In genomic region chr4:136084840-136085239, GRCm38 (mm10) we compare ENCODE assay signal across 21 mouse cellular contexts. TPM values are rescaled to one million over a fixed set of nuclear protein-coding genes. Genes with fewer than 3 reads are reported as not detected.
DNase-seq lines count a peak whose midpoint lies in the region; ATAC-seq and TF ChIP-seq lines count a peak whose summit lies in the region.
"Had no signal": no experiment of that assay in that cellular context is flagged by ENCODE, and none has a peak within 500 bp of the region (broad histone marks: within the 10 kb centered on the region; RNA-seq: fewer than 3 reads in every experiment).

No protein-coding gene starts in this region.

- no peak for ATAC-seq in kidney, embryonic 16.5 days (ENCODE audit: low FRiP score, low TSS enrichment)
- no peak for ATAC-seq in hindbrain, postnatal 0 days
- ATAC-seq: CD4-positive, CD25-positive, alpha-beta regulatory T cell, adult 4 months; forebrain, embryonic 14.5 days; forebrain, embryonic 16.5 days had no signal

- in situ Hi-C loops in ES-E14 (cut with MboI; ENCODE audit: low sequenced_read_pairs in 2 of 2, unreplicated experiment in 2 of 2): no loop called here

- 90% methylated on average over 11 of the region's 11 CpGs for WGBS in kidney, embryonic 16.5 days
- 94% methylated on average over 11 of the region's 11 CpGs for WGBS in hindbrain, postnatal 0 days

- no peak overlapping the region for H3K27ac ChIP-seq in ES-E14 (ENCODE audit: insufficient read depth, low read depth, low read length, poor library complexity, severe bottlenecking)
- H3K27ac ChIP-seq in kidney, embryonic 16.5 days (ENCODE audit: low read length): no peak overlapping the region
- H3K27ac ChIP-seq in hindbrain, postnatal 0 days: no peak overlapping the region
- H3K27ac ChIP-seq: embryonic facial prominence, embryonic 10.5 days; embryonic facial prominence, embryonic 12.5 days had no signal

- H3K9me3 ChIP-seq in ES-E14 (ENCODE audit: control insufficient read depth, insufficient read depth, low read depth, low read length): no peaks in the 10 kb centered on the region
- no peaks in the 10 kb centered on the region for H3K9me3 ChIP-seq in kidney, embryonic 16.5 days (ENCODE audit: low read length)
- H3K9me3 ChIP-seq in hindbrain, postnatal 0 days (ENCODE audit: low read length): no peaks in the 10 kb centered on the region
- H3K9me3 ChIP-seq: embryonic facial prominence, embryonic 10.5 days; embryonic facial prominence, embryonic 12.5 days had no signal

- TF ChIP-seq CTCF in hindbrain, postnatal 0 days (IDR thresholded peaks at IDR 0.05; ENCODE audit: low read depth): no peak

- H3K4me3 ChIP-seq in ES-E14 (ENCODE audit: insufficient read depth in 1 of 2, low read depth in 1 of 2, low read length in 2 of 2, poor library complexity in 1 of 2, severe bottlenecking in 1 of 2): peak overlapping the region in 1 of 2 experiments; percentile 24; a peak in 2 of 4 replicates
- no peak overlapping the region for H3K4me3 ChIP-seq in kidney, embryonic 16.5 days (ENCODE audit: low read length)
- no peak overlapping the region for H3K4me3 ChIP-seq in hindbrain, postnatal 0 days (ENCODE audit: low read length)
- H3K4me3 ChIP-seq: embryonic facial prominence, embryonic 10.5 days; embryonic facial prominence, embryonic 12.5 days had no signal

- no peaks in the 10 kb centered on the region for H3K36me3 ChIP-seq in ES-E14 (ENCODE audit: control insufficient read depth, insufficient read depth, low read length, poor library complexity, severe bottlenecking)
- H3K36me3 ChIP-seq in kidney, embryonic 16.5 days (ENCODE audit: insufficient read depth, low read length): no peaks in the 10 kb centered on the region
- no peaks in the 10 kb centered on the region for H3K36me3 ChIP-seq in hindbrain, postnatal 0 days (ENCODE audit: insufficient read depth, low read length)
- H3K36me3 ChIP-seq: embryonic facial prominence, embryonic 10.5 days; embryonic facial prominence, embryonic 12.5 days had no signal

- H3K9ac ChIP-seq in ES-E14 (ENCODE audit: insufficient read depth, low read depth, low read length, poor library complexity, severe bottlenecking): peak overlapping the region; percentile 2; the same call in 1 of the 2 replicates
- no peak overlapping the region for H3K9ac ChIP-seq in kidney, embryonic 16.5 days (replicated peaks; ENCODE audit: low read length)
- H3K9ac ChIP-seq in hindbrain, postnatal 0 days (replicated peaks; ENCODE audit: low read length): no peak overlapping the region
- H3K9ac ChIP-seq: embryonic facial prominence, embryonic 12.5 days had no signal

- no peak overlapping the region for H3K4me2 ChIP-seq in kidney, embryonic 16.5 days (replicated peaks; ENCODE audit: low read depth, low read length)
- no peak overlapping the region for H3K4me2 ChIP-seq in hindbrain, postnatal 0 days (ENCODE audit: low read depth, low read length)
- H3K4me2 ChIP-seq: embryonic facial prominence, embryonic 12.5 days had no signal

- DNase-seq in testis, postnatal 14 days (ENCODE audit: low spot score): peak; percentile 42
- DNase-seq in testis, postnatal 10 days (ENCODE audit: low spot score): no peak
- DNase-seq in ES-E14 (ENCODE audit: low read depth, low spot score) (no peak), ZHBTc4 (ENCODE audit: low read depth, low spot score) (peak; percentile 68)
- no peak for DNase-seq in layer of hippocampus, adult 18-20 months (ENCODE audit: low spot score in 2 of 2)
- DNase-seq in hindbrain, postnatal 0 days (ENCODE audit: low spot score): no peak
- DNase-seq: adrenal gland, adult 2 months; adrenal gland, postnatal 10 days; adrenal gland, postnatal 25 days; B cell, adult 2 months; cerebellum, adult 11 months; cerebellum, adult 18-20 months; cerebellum, adult 8-10 months; cerebellum, adult 9-11 months; cerebellum, postnatal 14 days had no signal

- peaks cover 20% of the 10 kb centered on the region for H3K27me3 ChIP-seq in kidney, embryonic 16.5 days (ENCODE audit: insufficient read depth, low read length)
- no peaks in the 10 kb centered on the region for H3K27me3 ChIP-seq in hindbrain, postnatal 0 days (ENCODE audit: insufficient read depth, low read length)

- peaks cover 2 to 27% of the 10 kb centered on the region in 2 experiments; a peak in 2 of 4 replicates for H3K4me1 ChIP-seq in ES-E14 (ENCODE audit: control insufficient read depth in 2 of 2, insufficient read depth in 2 of 2, low read length in 2 of 2, poor library complexity in 1 of 2)
- H3K4me1 ChIP-seq in kidney, embryonic 16.5 days (ENCODE audit: insufficient read depth, low read length): peaks cover 35% of the 10 kb centered on the region
- H3K4me1 ChIP-seq in hindbrain, postnatal 0 days (ENCODE audit: insufficient read depth, low read length): peaks cover 6% of the 10 kb centered on the region; the same call in 1 of the 2 replicates

TF ChIP-seq in ES-E14, 5 proteins besides CTCF, POLR2A, EP300 and RAD21:
- TF ChIP-seq MAFK (IDR thresholded peaks at IDR 0.05; ENCODE audit: insufficient read depth, low read depth, low read length): no peak
- TF ChIP-seq CHD2 (IDR thresholded peaks at IDR 0.05; ENCODE audit: low read depth, low read length): no peak
- no peak for TF ChIP-seq HCFC1 (IDR thresholded peaks at IDR 0.05; ENCODE audit: borderline replicate concordance, insufficient read depth, low read length)
- no peak for TF ChIP-seq ZNF384 (IDR thresholded peaks at IDR 0.05; ENCODE audit: low read depth, low read length)
- TF ChIP-seq ZC3H11A (IDR thresholded peaks at IDR 0.05; ENCODE audit: borderline replicate concordance, low read depth, low read length): no peak

RNA-seq across cellular contexts. Expression of gene Rpl11, which starts 31.6 kb away (rescaled TPM):
- 1,283 and 1,442 TPM in 2 replicates for total RNA-seq in ES-E14 (2012; rRNA removed)
- total RNA-seq in layer of hippocampus, adult 18-20 months (2021): 100 to 1,000 TPM; 306 to 330 TPM
- 372 and 438 TPM in 2 replicates for polyA plus RNA-seq in kidney, embryonic 16.5 days (2015; fragmentation: Nextera tagmentation; extraction: Ambion mirVana)
- total RNA-seq in hindbrain, postnatal 0 days (2014; rRNA removed): 765 and 914 TPM in 2 replicates
- 297 and 312 TPM in 2 replicates for polyA plus RNA-seq in hindbrain, postnatal 0 days (2015; fragmentation: Nextera tagmentation; extraction: Ambion mirVana)

RNA-seq across cellular contexts. Expression of gene Id3, which starts 58.5 kb away (rescaled TPM):
- 78.8 and 126 TPM in 2 replicates for total RNA-seq in ES-E14 (2012; rRNA removed)
- 10 to 100 TPM; 30.0 to 35.1 TPM for total RNA-seq in layer of hippocampus, adult 18-20 months (2021)
- polyA plus RNA-seq in kidney, embryonic 16.5 days (2015; fragmentation: Nextera tagmentation; extraction: Ambion mirVana): 953 and 999 TPM in 2 replicates
- total RNA-seq in hindbrain, postnatal 0 days (2014; rRNA removed): 204 and 344 TPM in 2 replicates
- polyA plus RNA-seq in hindbrain, postnatal 0 days (2015; fragmentation: Nextera tagmentation; extraction: Ambion mirVana): 253 and 254 TPM in 2 replicates

Comparison
In these comparisons a context has a peak if more than half of its experiments do, and no peak if none do; other contexts are left out.
1. DNase-seq: peak in testis, postnatal 14 days (single experiment) and ZHBTc4 (single experiment); none in testis, postnatal 10 days (single experiment), ES-E14 (single experiment), layer of hippocampus, adult 18-20 months (0 of 2) and hindbrain, postnatal 0 days (single experiment).